Mouse (Mus musculus) cerebellum, adult 8-10 months (tissue): ENCODE results near the gene Vmn1r192.
"Not testable (repeated sequence)": the region's sequence is repeated elsewhere in the genome, so short reads cannot be mapped to it uniquely, and the experiment has no call there.

Source experiments
- DNase-seq: peaks from one replicate; pipeline ENCODE4 v3.0.0; 2022

Gene Vmn1r192

DNA sequence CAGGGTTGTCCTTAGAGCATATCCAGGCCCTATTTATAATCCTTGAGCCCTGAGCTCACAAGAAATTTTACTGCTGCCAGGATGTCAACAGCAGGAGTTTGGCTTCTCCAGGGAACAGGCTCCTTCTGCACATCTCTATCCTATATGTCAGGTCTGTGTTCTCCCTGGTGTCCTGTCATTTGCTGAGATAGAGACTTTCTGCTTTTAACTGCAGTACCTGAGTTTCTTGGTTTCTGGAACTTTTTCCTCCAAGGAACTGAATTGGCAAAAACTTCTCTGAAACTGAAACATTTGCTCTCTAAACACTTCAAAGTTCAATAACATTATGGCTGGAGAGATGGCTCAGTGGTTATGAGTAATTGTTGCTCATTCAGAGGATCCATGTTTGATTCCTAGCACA, at the start of gene Vmn1r192:
Gene Vmn1r192 (minus strand): TSS at position 101 of the 400 bp plus-strand sequence.
- no peak for DNase-seq

DNA sequence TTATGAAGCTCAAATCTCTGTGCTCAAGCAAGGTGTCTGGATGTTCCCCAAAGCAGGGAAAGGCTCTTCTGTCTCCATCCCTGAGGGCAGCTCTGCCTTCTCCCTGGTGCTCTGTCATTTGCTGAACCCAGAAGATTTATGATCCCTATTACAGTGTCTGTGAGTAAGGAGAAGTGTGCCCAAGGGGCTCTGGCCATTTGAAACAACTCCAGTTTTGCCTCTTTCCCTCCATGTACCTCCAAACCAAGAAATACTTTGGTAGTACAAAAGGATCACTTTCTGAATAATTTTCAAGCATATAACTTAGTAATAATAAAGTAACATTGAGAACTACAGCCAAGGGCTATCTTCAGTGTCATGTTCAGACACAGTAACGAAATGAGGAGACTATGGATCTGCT, 32.1 kb upstream of the Vmn1r192 start, which contains the start of gene Vmn1r193:
Gene Vmn1r193 (minus strand): TSS at position 101 of the 400 bp plus-strand sequence.
- not testable (repeated sequence) for DNase-seq

DNA sequence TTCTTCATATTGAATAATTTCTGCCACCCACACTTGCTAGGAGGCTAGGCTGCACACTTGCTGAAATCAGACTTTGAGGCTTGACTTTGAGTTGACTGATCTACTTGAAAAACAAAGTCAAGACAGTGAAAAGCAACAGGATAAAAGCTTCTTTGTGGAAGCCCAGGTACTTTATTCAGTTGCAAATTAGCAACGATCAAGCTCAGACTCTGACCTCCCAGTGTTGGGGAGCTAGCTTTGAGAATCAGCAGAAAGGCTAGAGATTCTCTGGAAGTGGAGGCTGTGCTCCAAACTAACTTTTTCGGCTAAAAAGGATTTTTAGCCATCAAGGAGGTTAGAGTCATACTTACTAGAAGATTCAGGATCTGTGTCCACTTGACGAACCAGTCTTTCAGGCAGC, 1.8 kb upstream of the Vmn1r192 start:
- DNase-seq: not testable (repeated sequence)

DNA sequence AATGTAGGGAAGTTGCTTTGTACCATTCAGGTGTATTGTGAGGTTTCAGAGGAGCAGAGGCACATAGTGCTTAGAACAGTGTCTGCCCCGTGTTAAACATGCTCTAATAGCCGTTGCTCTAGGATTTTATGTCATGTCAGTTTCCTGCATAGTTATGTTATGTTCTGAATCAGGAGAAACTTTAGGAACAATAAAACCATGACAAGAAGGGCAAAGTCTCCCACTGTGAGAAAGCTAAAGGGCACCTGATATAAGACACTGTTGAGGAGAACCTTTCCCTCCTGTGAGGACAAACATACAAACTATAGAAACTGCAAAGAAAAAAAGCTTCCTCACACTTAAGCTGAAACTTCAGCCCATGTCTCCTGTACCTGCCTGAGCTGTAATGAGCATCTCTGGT, 556 bp downstream of the Vmn1r192 start:
- DNase-seq: no peak

DNA sequence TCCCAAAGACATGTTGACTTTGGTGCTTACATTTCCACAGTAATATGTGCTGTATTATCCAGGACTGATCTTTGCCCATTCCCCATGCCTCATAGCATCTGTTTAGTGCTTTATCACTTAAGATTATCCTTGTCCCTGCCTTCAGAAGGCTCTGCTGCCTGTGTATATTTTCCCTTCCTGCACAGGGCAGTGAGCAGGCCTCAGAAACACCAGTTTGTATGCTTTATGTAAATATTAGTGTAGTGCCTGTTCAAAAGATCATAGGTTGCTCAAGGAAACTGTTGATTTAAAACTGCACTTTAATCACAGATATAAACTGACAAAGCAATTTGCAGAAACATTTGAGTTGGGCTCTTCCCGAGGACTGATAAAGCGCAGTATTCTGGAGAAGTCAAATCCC, 1.6 kb downstream of the Vmn1r192 start:
- DNase-seq: no peak

DNA sequence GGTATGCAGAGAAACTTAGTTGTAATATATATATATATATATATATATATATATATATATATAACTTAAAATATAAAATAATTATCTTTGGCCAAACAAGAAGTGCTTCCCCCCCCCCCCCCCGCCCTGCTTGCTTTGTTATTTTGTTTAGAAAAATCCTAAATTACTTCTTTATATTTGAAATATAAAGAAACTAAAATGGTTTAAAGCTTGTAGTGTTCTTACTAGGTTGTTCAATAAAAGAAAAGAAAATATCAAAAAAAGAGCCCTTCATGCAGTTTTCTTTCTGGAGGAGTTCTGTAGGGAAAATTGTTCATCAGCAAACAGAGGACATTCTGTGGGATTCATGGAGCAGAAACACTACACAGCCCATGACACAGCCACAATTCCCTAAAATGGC, 7.1 kb downstream of the Vmn1r192 start, which contains the start of gene Vmn1r191:
Gene Vmn1r191 (minus strand): TSS at position 101 of the 400 bp plus-strand sequence.
- no peak for DNase-seq

DNA sequence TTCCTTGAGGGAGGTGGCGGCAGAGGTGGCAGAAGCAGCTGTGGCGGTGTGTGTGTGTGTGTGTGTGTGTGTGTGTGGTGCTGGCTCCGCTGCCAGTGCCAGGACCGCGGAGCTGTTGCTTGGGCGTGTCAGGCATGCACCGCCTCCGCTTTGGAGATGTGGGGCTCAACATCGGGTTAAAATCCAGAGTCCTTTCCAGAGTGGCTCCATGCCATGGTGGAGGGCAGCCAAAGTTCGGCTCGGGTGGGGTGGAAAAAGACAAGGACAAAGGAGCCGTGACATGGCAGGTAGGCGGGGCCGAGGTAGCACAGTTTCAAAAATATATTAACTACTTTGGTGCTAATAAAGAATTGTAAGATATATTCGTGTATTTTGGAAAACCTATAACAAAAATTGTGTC, 22.5 kb downstream of the Vmn1r192 start:
- DNase-seq: no peak

DNA sequence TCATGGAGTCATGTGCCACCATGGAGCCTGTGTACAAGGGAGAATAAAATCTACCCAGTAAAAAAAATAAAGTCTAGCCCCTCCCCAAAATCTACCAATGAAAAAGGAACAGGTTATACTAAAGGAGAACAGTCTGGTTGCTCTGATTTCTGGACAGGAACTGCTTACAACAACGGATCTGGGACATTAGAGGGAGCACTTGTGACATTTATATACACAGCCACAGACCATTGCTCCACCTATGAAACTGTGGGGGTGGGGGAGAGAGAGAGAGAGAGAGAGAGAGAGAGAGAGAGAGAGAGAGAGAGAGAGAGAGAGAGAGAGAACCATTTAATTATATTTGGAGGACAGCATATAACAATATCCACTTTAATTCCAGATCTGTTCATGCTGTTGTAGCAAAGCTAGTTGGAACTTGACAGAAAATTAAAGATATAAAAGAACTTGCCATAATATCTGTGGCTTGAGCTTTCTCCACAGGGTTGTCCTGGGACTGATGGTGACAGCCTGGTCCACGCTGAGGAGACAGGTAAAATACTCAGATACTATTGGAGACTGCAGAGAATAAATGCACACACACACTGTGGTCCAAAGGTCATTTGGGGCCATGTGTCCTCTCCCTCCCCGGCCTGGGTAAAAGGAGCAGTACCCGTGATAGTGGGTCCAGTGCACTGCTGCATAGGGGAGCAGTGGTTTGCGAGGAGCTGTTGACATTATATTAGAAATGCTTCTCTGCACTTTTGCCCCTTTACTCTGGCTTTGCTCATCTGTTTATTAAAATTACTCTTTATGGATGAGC, 54.2 kb downstream of the Vmn1r192 start:
- DNase-seq: not testable (repeated sequence)
